Mouse (Mus musculus) stomach, postnatal 0 days (tissue): ENCODE results near the gene Fam81a. TPM values are rescaled to one million over a fixed set of nuclear protein-coding genes. Genes with fewer than 3 reads are reported as not detected.

Source experiments
- ATAC-seq: fragments of 200-750 bp; cut with Nextera tagmentation; 2 replicates; pipeline ENCODE4 v1.8.0; 2017; ENCODE audit not compliant: low FRiP score, low TSS enrichment
- DNase-seq: peaks from one replicate; pipeline ENCODE4 v3.0.0-alpha.2; 2016; ENCODE audit warnings: low spot score
- H3K27ac ChIP-seq: fragments of 300-500 bp; sonication (generic); replicated peaks from 2 replicates; pipeline ENCODE4 v1.5.1; 2014; ENCODE audit warnings: mild to moderate bottlenecking, control low read depth
- H3K27me3 ChIP-seq: fragments of 300-500 bp; sonication (generic); 2 replicates; pipeline ENCODE4 v1.6.1; 2014; ENCODE audit warnings: low read length; ENCODE audit not compliant: control insufficient read depth, insufficient read depth
- H3K36me3 ChIP-seq: fragments of 300-500 bp; sonication (generic); 2 replicates; pipeline ENCODE4 v1.6.1; 2014; ENCODE audit warnings: low read length, mixed read lengths; ENCODE audit not compliant: control insufficient read depth, insufficient read depth
- H3K4me1 ChIP-seq: fragments of 300-500 bp; sonication (generic); replicated peaks from 2 replicates; pipeline ENCODE4 v1.6.1; 2014; ENCODE audit warnings: antibody characterized with exemption; ENCODE audit not compliant: control insufficient read depth, insufficient read depth
- H3K4me2 ChIP-seq: fragments of 300-500 bp; sonication (generic); replicated peaks from 2 replicates; pipeline ENCODE4 v1.6.1; 2014; ENCODE audit warnings: low read depth, mild to moderate bottlenecking, control low read depth, moderate library complexity
- H3K4me3 ChIP-seq: fragments of 300-500 bp; sonication (generic); 2 replicates; pipeline ENCODE4 v1.5.1; 2014; ENCODE audit warnings: low read depth, low read length, control low read depth
- H3K9ac ChIP-seq: fragments of 300-500 bp; sonication (generic); 2 replicates; pipeline ENCODE4 v1.6.1; 2014; ENCODE audit warnings: mild to moderate bottlenecking, low read length, control low read depth, mixed read lengths
- H3K9me3 ChIP-seq: fragments of 300-500 bp; sonication (generic); 2 replicates; pipeline ENCODE4 v1.6.1; 2016; ENCODE audit warnings: low read length; ENCODE audit not compliant: control insufficient read depth
- CTCF ChIP-seq: IDR thresholded peaks from 2 replicates; pipeline ENCODE4 v1.5.1; 2016; ENCODE audit warnings: antibody characterized with exemption, low read depth, mild to moderate bottlenecking, moderate library complexity
- EP300 ChIP-seq: optimal IDR thresholded peaks from 2 replicates; pipeline ENCODE3; 2016; ENCODE audit warnings: antibody characterized with exemption
- WGBS: fragments of 180-500 bp; shearing (Covaris S2); extraction: QIAGEN DNeasy Blood & Tissue Kit; methylation state at CpG from one replicate; pipeline ENCODE4 v1.1.7; 2014; 5-methylcytosine and 5-hydroxymethylcytosine counted together
- polyA plus RNA-seq: library from polyadenylated mRNA; unstranded; fragments of >200 nt; fragmentation: Nextera tagmentation; extraction: Ambion mirVana; gene quantifications from 2 replicates; pipeline ENCODE4 v1.2.1, GENCODE M21; 2015

The Fam81a gene
- polyA plus RNA-seq, 1 experiment from 2014 or later: 3.0 TPM

- H3K36me3 ChIP-seq: no peaks in the 10 kb centered on the region
- 79% methylated on average over 7 of the region's 7 CpGs for WGBS
- H3K9me3 ChIP-seq: no peaks in the 10 kb centered on the region
- TF ChIP-seq CTCF: peak; percentile 64
- no peak for TF ChIP-seq EP300
- H3K9ac ChIP-seq: no peak overlapping the region
- no peak for ATAC-seq
- H3K27ac ChIP-seq: no peak overlapping the region
- no peaks in the 10 kb centered on the region for H3K27me3 ChIP-seq
- H3K4me2 ChIP-seq: no peak overlapping the region
- no peak for DNase-seq
- no peaks in the 10 kb centered on the region for H3K4me1 ChIP-seq
- H3K4me3 ChIP-seq: no peak overlapping the region
Observed at GRCm38 (mm10) chr9:70168973-70169372, 26.6 kb upstream of the Fam81a start.

GRCm38 (mm10) chr9:70160071-70160470, 17.7 kb upstream of the Fam81a start:
- no peak for ATAC-seq
- no peak for DNase-seq
- Histone ChIP-seq H3K4me3 (no peak overlapping the region), H3K9me3 (no peaks in the 10 kb centered on the region), H3K9ac (no peak overlapping the region), H3K27ac (no peak overlapping the region), H3K27me3 (no peaks in the 10 kb centered on the region), H3K4me2 (no peak overlapping the region), H3K36me3 (no peaks in the 10 kb centered on the region), H3K4me1 (no peaks in the 10 kb centered on the region)
- WGBS: 67% methylated on average over 10 of the region's 10 CpGs
- no peak for TF ChIP-seq CTCF
- TF ChIP-seq EP300: no peak

- no peak for TF ChIP-seq EP300
- TF ChIP-seq CTCF: no peak
- ATAC-seq: no peak
- H3K9me3 ChIP-seq: no peaks in the 10 kb centered on the region
Observed at GRCm38 (mm10) chr9:70147618-70148017, 5.3 kb upstream of the Fam81a start.

GRCm38 (mm10) chr9:70145426-70145825, 3.1 kb upstream of the Fam81a start:
- Histone ChIP-seq H3K9ac (no peak overlapping the region), H3K4me2 (no peak overlapping the region), H3K4me1 (no peaks in the 10 kb centered on the region; the same call in 1 of the 2 replicates), H3K36me3 (no peaks in the 10 kb centered on the region), H3K27me3 (no peaks in the 10 kb centered on the region), H3K9me3 (no peaks in the 10 kb centered on the region), H3K4me3 (no peak overlapping the region), H3K27ac (no peak overlapping the region)
- DNase-seq: no peak
- TF ChIP-seq EP300 (no peak), CTCF (no peak)
- no peak for ATAC-seq
- 60% methylated on average over 4 of the region's 4 CpGs for WGBS

More at GRCm38 (mm10) chr9:70147618-70148017, 5.3 kb upstream of the Fam81a start:
- no peaks in the 10 kb centered on the region for H3K4me1 ChIP-seq
- no peak overlapping the region for H3K9ac ChIP-seq
- H3K36me3 ChIP-seq: no peaks in the 10 kb centered on the region
- WGBS: 69% methylated on average over 3 of the region's 3 CpGs
- H3K27ac ChIP-seq: no peak overlapping the region
- H3K4me2 ChIP-seq: no peak overlapping the region
- H3K4me3 ChIP-seq: no peak overlapping the region
- DNase-seq: no peak
- H3K27me3 ChIP-seq: no peaks in the 10 kb centered on the region

- Histone ChIP-seq H3K27me3 (no peaks in the 10 kb centered on the region), H3K9me3 (no peaks in the 10 kb centered on the region), H3K4me3 (no peak overlapping the region), H3K4me2 (no peak overlapping the region), H3K4me1 (no peaks in the 10 kb centered on the region; the same call in 1 of the 2 replicates), H3K9ac (no peak overlapping the region), H3K27ac (no peak overlapping the region), H3K36me3 (no peaks in the 10 kb centered on the region)
- ATAC-seq (no peak), DNase-seq (no peak)
- 77% methylated on average over 8 of the region's 8 CpGs for WGBS
- TF ChIP-seq CTCF (no peak), EP300 (no peak)
Observed at GRCm38 (mm10) chr9:70143326-70143725, 966 bp upstream of the Fam81a start.

- H3K9ac ChIP-seq: no peak overlapping the region
- WGBS: 6% methylated on average over 11 of the region's 11 CpGs
Observed at GRCm38 (mm10) chr9:70141885-70142326, 454 bp downstream of the Fam81a start.

More at GRCm38 (mm10) chr9:70141885-70142326, 454 bp downstream of the Fam81a start:
- H3K4me1 ChIP-seq: no peaks in the 10 kb centered on the region; the same call in 1 of the 2 replicates
- H3K36me3 ChIP-seq: no peaks in the 10 kb centered on the region
- no peak overlapping the region for H3K27ac ChIP-seq
- ATAC-seq: no peak
- H3K4me3 ChIP-seq: peak overlapping the region; percentile 60
- peak overlapping the region; percentile 96 for H3K4me2 ChIP-seq
- no peaks in the 10 kb centered on the region for H3K27me3 ChIP-seq
- DNase-seq: no peak
- TF ChIP-seq CTCF: no peak
- no peak for TF ChIP-seq EP300
- H3K9me3 ChIP-seq: no peaks in the 10 kb centered on the region
